Mouse (Mus musculus) cerebellum, adult 8-10 months (tissue): ENCODE data around the gene Sgms2.

Experiments
- DNase-seq: peaks from one replicate; pipeline ENCODE4 v3.0.0; 2022

Gene Sgms2

GRCm38 (mm10) chr3:131302452-131303319, 188.5 kb downstream of the Sgms2 start, which contains the start of gene Cyp2u1:
TSS of gene Cyp2u1 (minus strand) at chr3:131303227.
- DNase-seq: peak; percentile 90

GRCm38 (mm10) chr3:131299908-131300307, 191.3 kb downstream of the Sgms2 start:
- peak; percentile 33 for DNase-seq

GRCm38 (mm10) chr3:131299078-131299477, 192.1 kb downstream of the Sgms2 start:
- no peak for DNase-seq

- DNase-seq: no peak
Measured at GRCm38 (mm10) chr3:131296893-131297292, 194.3 kb downstream of the Sgms2 start.

GRCm38 (mm10) chr3:131295513-131296200, 195.6 kb downstream of the Sgms2 start:
- DNase-seq: no peak

GRCm38 (mm10) chr3:131294503-131294902, 196.7 kb downstream of the Sgms2 start:
- DNase-seq: no peak

GRCm38 (mm10) chr3:131292959-131293358, 198.3 kb downstream of the Sgms2 start:
- no peak for DNase-seq

- DNase-seq: no peak
Measured at GRCm38 (mm10) chr3:131292349-131292748, 198.9 kb downstream of the Sgms2 start.

GRCm38 (mm10) chr3:131291890-131292289, 199.3 kb downstream of the Sgms2 start:
- DNase-seq: no peak

GRCm38 (mm10) chr3:131274151-131274550, 217.1 kb downstream of the Sgms2 start:
- DNase-seq: no peak

GRCm38 (mm10) chr3:131272374-131273100, 218.7 kb downstream of the Sgms2 start:
- DNase-seq: no peak

- peak; percentile 64 for DNase-seq
Measured at GRCm38 (mm10) chr3:131271559-131272373, 219.4 kb downstream of the Sgms2 start, which contains the start of gene Hadh. TSS of gene Hadh (minus strand) at chr3:131272101.

- no peak for DNase-seq
Measured at GRCm38 (mm10) chr3:131271157-131271556, 220.1 kb downstream of the Sgms2 start.

GRCm38 (mm10) chr3:131270381-131270780, 220.8 kb downstream of the Sgms2 start:
- DNase-seq: no peak
